Mouse (Mus musculus) lung, postnatal 14 days (tissue): ENCODE results near the gene Best1.

Experiments
- DNase-seq: peaks from one replicate; pipeline ENCODE4 v3.0.0; 2021

Gene Best1

GRCm38 (mm10) chr19:9956624-9957388 lies 44.6 kb downstream of the Best1 start:
- DNase-seq = no peak

GRCm38 (mm10) chr19:9955438-9955837 lies 46.0 kb downstream of the Best1 start:
- DNase-seq = no peak

GRCm38 (mm10) chr19:9954811-9955202 lies 46.6 kb downstream of the Best1 start:
- DNase-seq = peak; percentile 48

- peak; percentile 88 for DNase-seq
Observed at GRCm38 (mm10) chr19:9954055-9954810, 47.2 kb downstream of the Best1 start.

- DNase-seq = no peak
Observed at GRCm38 (mm10) chr19:9952912-9953311, 48.5 kb downstream of the Best1 start.

GRCm38 (mm10) chr19:9952390-9952789 lies 49.0 kb downstream of the Best1 start:
- no peak for DNase-seq

- peak; percentile 26 for DNase-seq
Observed at GRCm38 (mm10) chr19:9946986-9947385, 54.4 kb downstream of the Best1 start.

GRCm38 (mm10) chr19:9945800-9946564 lies 55.5 kb downstream of the Best1 start:
- no peak for DNase-seq

GRCm38 (mm10) chr19:9942539-9943533 lies 58.6 kb downstream of the Best1 start:
- no peak for DNase-seq

GRCm38 (mm10) chr19:9941809-9942208 lies 59.6 kb downstream of the Best1 start:
- no peak for DNase-seq

- no peak for DNase-seq
Observed at GRCm38 (mm10) chr19:9940903-9941302, 60.5 kb downstream of the Best1 start.

GRCm38 (mm10) chr19:9939841-9940240 lies 61.6 kb downstream of the Best1 start:
- no peak for DNase-seq

GRCm38 (mm10) chr19:9938824-9939303 lies 62.6 kb downstream of the Best1 start:
- DNase-seq = peak; percentile 43

GRCm38 (mm10) chr19:9938156-9938823 lies 63.1 kb downstream of the Best1 start:
- DNase-seq = no peak

- DNase-seq = no peak
Observed at GRCm38 (mm10) chr19:9937428-9937827, 64.0 kb downstream of the Best1 start.

- no peak for DNase-seq
Observed at GRCm38 (mm10) chr19:9936579-9936978, 64.9 kb downstream of the Best1 start.
